Mouse (Mus musculus): ENCODE results near the gene Sycp3. TPM values are rescaled to one million over a fixed set of nuclear protein-coding genes. Genes with fewer than 3 reads are reported as not detected.

The Sycp3 gene
- polyA plus RNA-seq, 1 experiment, result 15.9 TPM

- Histone ChIP-seq H3K9me3 (replicated peaks; ENCODE audit: control insufficient read depth, insufficient read depth, low read length, poor library complexity, severe bottlenecking) (no peaks in the 10 kb centered on the region), H3K27me3 (ENCODE audit: control insufficient read depth, insufficient read depth, low read length, poor library complexity, severe bottlenecking) (no peaks in the 10 kb centered on the region), H3K27ac (ENCODE audit: insufficient read depth, low read length) (no peak overlapping the region), H3K4me1 (ENCODE audit: control insufficient read depth, insufficient read depth, low read length) (peaks cover 13% of the 10 kb centered on the region), H3K36me3 (ENCODE audit: control insufficient read depth, insufficient read depth, low read length, poor library complexity, severe bottlenecking) (no peaks in the 10 kb centered on the region), H3K9ac (ENCODE audit: low read depth, poor library complexity, severe bottlenecking) (no peak overlapping the region), H3K4me3 (ENCODE audit: low read depth, low read length) (no peak overlapping the region)
- TF ChIP-seq CTCF (IDR thresholded peaks at IDR 0.05; ENCODE audit: low read depth, low read length) (no peak), EP300 (IDR thresholded peaks at IDR 0.05; ENCODE audit: insufficient read depth, low read depth, low read length) (no peak), POLR2A (IDR thresholded peaks at IDR 0.05; ENCODE audit: insufficient read depth, low read length) (no peak)
Measured at GRCm38 (mm10) chr10:88492658-88493057, 33.3 kb downstream of the Sycp3 start.

- Histone ChIP-seq H3K27me3 (ENCODE audit: control insufficient read depth, insufficient read depth, low read length, poor library complexity, severe bottlenecking) (no peaks in the 10 kb centered on the region), H3K9me3 (replicated peaks; ENCODE audit: control insufficient read depth, insufficient read depth, low read length, poor library complexity, severe bottlenecking) (no peaks in the 10 kb centered on the region), H3K27ac (ENCODE audit: insufficient read depth, low read length) (no peak overlapping the region), H3K9ac (ENCODE audit: low read depth, poor library complexity, severe bottlenecking) (no peak overlapping the region), H3K4me3 (ENCODE audit: low read depth, low read length) (no peak overlapping the region), H3K4me1 (ENCODE audit: control insufficient read depth, insufficient read depth, low read length) (peaks cover 15% of the 10 kb centered on the region), H3K36me3 (ENCODE audit: control insufficient read depth, insufficient read depth, low read length, poor library complexity, severe bottlenecking) (no peaks in the 10 kb centered on the region)
- TF ChIP-seq EP300 (IDR thresholded peaks at IDR 0.05; ENCODE audit: insufficient read depth, low read depth, low read length) (no peak), POLR2A (IDR thresholded peaks at IDR 0.05; ENCODE audit: insufficient read depth, low read length) (no peak), CTCF (IDR thresholded peaks at IDR 0.05; ENCODE audit: low read depth, low read length) (no peak)
Measured at GRCm38 (mm10) chr10:88494959-88495587, 35.7 kb downstream of the Sycp3 start.

GRCm38 (mm10) chr10:88496864-88497564, 37.6 kb downstream of the Sycp3 start:
- Histone ChIP-seq H3K36me3 (ENCODE audit: control insufficient read depth, insufficient read depth, low read length, poor library complexity, severe bottlenecking) (no peaks in the 10 kb centered on the region), H3K27me3 (ENCODE audit: control insufficient read depth, insufficient read depth, low read length, poor library complexity, severe bottlenecking) (no peaks in the 10 kb centered on the region), H3K4me3 (ENCODE audit: low read depth, low read length) (no peak overlapping the region), H3K9ac (ENCODE audit: low read depth, poor library complexity, severe bottlenecking) (no peak overlapping the region), H3K9me3 (replicated peaks; ENCODE audit: control insufficient read depth, insufficient read depth, low read length, poor library complexity, severe bottlenecking) (no peaks in the 10 kb centered on the region), H3K27ac (ENCODE audit: insufficient read depth, low read length) (no peak overlapping the region), H3K4me1 (ENCODE audit: control insufficient read depth, insufficient read depth, low read length) (peaks cover 15% of the 10 kb centered on the region)
- TF ChIP-seq CTCF (IDR thresholded peaks at IDR 0.05; ENCODE audit: low read depth, low read length) (no peak), EP300 (IDR thresholded peaks at IDR 0.05; ENCODE audit: insufficient read depth, low read depth, low read length) (no peak), POLR2A (IDR thresholded peaks at IDR 0.05; ENCODE audit: insufficient read depth, low read length) (no peak)

- H3K36me3 ChIP-seq (ENCODE audit: control insufficient read depth, insufficient read depth, low read length, poor library complexity, severe bottlenecking), result no peaks in the 10 kb centered on the region
- H3K27ac ChIP-seq (ENCODE audit: insufficient read depth, low read length), result no peak overlapping the region
- H3K9ac ChIP-seq (ENCODE audit: low read depth, poor library complexity, severe bottlenecking), result no peak overlapping the region
- no peak overlapping the region for H3K4me3 ChIP-seq (ENCODE audit: low read depth, low read length)
- peaks cover 10% of the 10 kb centered on the region for H3K4me1 ChIP-seq (ENCODE audit: control insufficient read depth, insufficient read depth, low read length)
- H3K9me3 ChIP-seq (replicated peaks; ENCODE audit: control insufficient read depth, insufficient read depth, low read length, poor library complexity, severe bottlenecking), result no peaks in the 10 kb centered on the region
- no peaks in the 10 kb centered on the region for H3K27me3 ChIP-seq (ENCODE audit: control insufficient read depth, insufficient read depth, low read length, poor library complexity, severe bottlenecking)
- TF ChIP-seq CTCF (IDR thresholded peaks at IDR 0.05; ENCODE audit: low read depth, low read length) (no peak), EP300 (IDR thresholded peaks at IDR 0.05; ENCODE audit: insufficient read depth, low read depth, low read length) (no peak), POLR2A (IDR thresholded peaks at IDR 0.05; ENCODE audit: insufficient read depth, low read length) (no peak)
Measured at GRCm38 (mm10) chr10:88499993-88500392, 40.6 kb downstream of the Sycp3 start.

- Histone ChIP-seq H3K4me1 (ENCODE audit: control insufficient read depth, insufficient read depth, low read length) (peaks cover 7% of the 10 kb centered on the region), H3K9me3 (replicated peaks; ENCODE audit: control insufficient read depth, insufficient read depth, low read length, poor library complexity, severe bottlenecking) (no peaks in the 10 kb centered on the region), H3K27me3 (ENCODE audit: control insufficient read depth, insufficient read depth, low read length, poor library complexity, severe bottlenecking) (no peaks in the 10 kb centered on the region), H3K27ac (ENCODE audit: insufficient read depth, low read length) (no peak overlapping the region), H3K36me3 (ENCODE audit: control insufficient read depth, insufficient read depth, low read length, poor library complexity, severe bottlenecking) (no peaks in the 10 kb centered on the region), H3K4me3 (ENCODE audit: low read depth, low read length) (no peak overlapping the region), H3K9ac (ENCODE audit: low read depth, poor library complexity, severe bottlenecking) (no peak overlapping the region)
- TF ChIP-seq CTCF (IDR thresholded peaks at IDR 0.05; ENCODE audit: low read depth, low read length), result no peak
- TF ChIP-seq EP300 (IDR thresholded peaks at IDR 0.05; ENCODE audit: insufficient read depth, low read depth, low read length), result no peak
- TF ChIP-seq POLR2A (IDR thresholded peaks at IDR 0.05; ENCODE audit: insufficient read depth, low read length), result no peak
Measured at GRCm38 (mm10) chr10:88501370-88501769, 42.0 kb downstream of the Sycp3 start.
